In genomic region chr5:114639645-114639957, GRCm38 (mm10) we compare ENCODE assay signal across 8 mouse cellular contexts. TPM values are rescaled to one million over a fixed set of nuclear protein-coding genes. Genes with fewer than 3 reads are reported as not detected.
A peak's percentile ranks its signal among the peaks of the same experiment; 100 is the strongest.
DNase-seq lines count a peak whose midpoint lies in the region; ATAC-seq and TF ChIP-seq lines count a peak whose summit lies in the region.

No protein-coding gene starts in this region.

- ATAC-seq in kidney, embryonic 16.5 days (ENCODE audit: low FRiP score, low TSS enrichment): peak; percentile 64
- peak; percentile 33; the same call in 1 of the 2 replicates for ATAC-seq in erythroid progenitor cell, adult 5-6 weeks (replicated peaks; ENCODE audit: low FRiP score, poor library complexity, severe bottlenecking)
- peak; percentile 55 for ATAC-seq in intestine, embryonic 15.5 days
- ATAC-seq in neural tube, embryonic 12.5 days (ENCODE audit: low FRiP score, low read depth): peak; percentile 37; the same call in 1 of the 2 replicates

- no peaks in the 10 kb centered on the region for H3K9me3 ChIP-seq in kidney, embryonic 16.5 days (ENCODE audit: low read length)
- H3K9me3 ChIP-seq in intestine, embryonic 15.5 days: no peaks in the 10 kb centered on the region
- H3K9me3 ChIP-seq in neural tube, embryonic 12.5 days: no peaks in the 10 kb centered on the region

- H3K9ac ChIP-seq in kidney, embryonic 16.5 days (replicated peaks; ENCODE audit: low read length): no peak overlapping the region
- H3K9ac ChIP-seq in intestine, embryonic 15.5 days: no peak overlapping the region
- H3K9ac ChIP-seq in neural tube, embryonic 12.5 days: no peak overlapping the region

- TF ChIP-seq POLR2A in kidney, adult 2 months (IDR thresholded peaks at IDR 0.05; ENCODE audit: low read depth, low read length): no peak

- H3K4me3 ChIP-seq in kidney, embryonic 16.5 days (ENCODE audit: low read length): 0 out of 2 replicates have a peak overlapping the region, but pooled peaks have one; percentile 10
- H3K4me3 ChIP-seq in kidney, adult 2 months (ENCODE audit: insufficient read depth, low read depth, low read length): no peak overlapping the region
- H3K4me3 ChIP-seq in intestine, embryonic 15.5 days (replicated peaks): no peak overlapping the region
- no peak overlapping the region for H3K4me3 ChIP-seq in neural tube, embryonic 12.5 days

- no peak for TF ChIP-seq CTCF in kidney, adult 2 months (conservative IDR thresholded peaks at IDR 0.05; ENCODE audit: insufficient read depth, insufficient read length, low read depth, low read length)

- peaks cover 9% of the 10 kb centered on the region for H3K4me1 ChIP-seq in kidney, embryonic 16.5 days (ENCODE audit: insufficient read depth, low read length)
- H3K4me1 ChIP-seq in kidney, adult 2 months (ENCODE audit: control insufficient read depth, insufficient read depth, low read length): no peaks in the 10 kb centered on the region
- H3K4me1 ChIP-seq in intestine, embryonic 15.5 days (replicated peaks): peaks cover 4% of the 10 kb centered on the region
- peaks cover 7% of the 10 kb centered on the region for H3K4me1 ChIP-seq in neural tube, embryonic 12.5 days

- no peak for DNase-seq in kidney, adult 2 months
- no peak for DNase-seq in gastrocnemius, postnatal 36 days
- no peak for DNase-seq in spleen, adult 12 weeks (ENCODE audit: low spot score)
- DNase-seq in left cerebral cortex, adult 11 months (ENCODE audit: low spot score): no peak

- peaks cover 7% of the 10 kb centered on the region for H3K27me3 ChIP-seq in kidney, embryonic 16.5 days (ENCODE audit: insufficient read depth, low read length)
- no peaks in the 10 kb centered on the region for H3K27me3 ChIP-seq in kidney, adult 2 months (replicated peaks; ENCODE audit: control insufficient read depth, insufficient read depth, low read length)
- peaks cover 5% of the 10 kb centered on the region; the same call in 1 of the 2 replicates for H3K27me3 ChIP-seq in intestine, embryonic 15.5 days (replicated peaks)
- peaks cover 6% of the 10 kb centered on the region; the same call in 1 of the 2 replicates for H3K27me3 ChIP-seq in neural tube, embryonic 12.5 days (replicated peaks)

- intact Hi-C loops in gastrocnemius, postnatal 36 days (cut with DNase I): no loop called here

- 22% methylated on average over 7 of the region's 7 CpGs for WGBS in kidney, embryonic 16.5 days
- WGBS in kidney, adult 2 months: 25% methylated on average over 7 of the region's 7 CpGs
- WGBS in intestine, embryonic 15.5 days: 22% methylated on average over 7 of the region's 7 CpGs
- WGBS in neural tube, embryonic 12.5 days: 35% methylated on average over 7 of the region's 7 CpGs

- peak overlapping the region; percentile 45 for H3K4me2 ChIP-seq in kidney, embryonic 16.5 days (replicated peaks; ENCODE audit: low read depth, low read length)
- H3K4me2 ChIP-seq in intestine, embryonic 15.5 days (replicated peaks): peak overlapping the region; percentile 57
- H3K4me2 ChIP-seq in neural tube, embryonic 12.5 days (replicated peaks): peak overlapping the region; percentile 50

- H3K27ac ChIP-seq in kidney, embryonic 16.5 days (ENCODE audit: low read length): no peak overlapping the region
- H3K27ac ChIP-seq in kidney, adult 2 months (ENCODE audit: insufficient read depth, low read depth, low read length): no peak overlapping the region
- no peak overlapping the region for H3K27ac ChIP-seq in intestine, embryonic 15.5 days
- no peak overlapping the region for H3K27ac ChIP-seq in neural tube, embryonic 12.5 days

- H3K36me3 ChIP-seq in kidney, embryonic 16.5 days (ENCODE audit: insufficient read depth, low read length): no peaks in the 10 kb centered on the region
- no peaks in the 10 kb centered on the region for H3K36me3 ChIP-seq in kidney, adult 2 months (ENCODE audit: control insufficient read depth, insufficient read depth, low read length)
- no peaks in the 10 kb centered on the region for H3K36me3 ChIP-seq in intestine, embryonic 15.5 days
- H3K36me3 ChIP-seq in neural tube, embryonic 12.5 days: no peaks in the 10 kb centered on the region

RNA-seq across cellular contexts. Expression of gene Trpv4, which starts 18.6 kb away (rescaled TPM):
- polyA plus RNA-seq in kidney, embryonic 16.5 days (2015; fragmentation: Nextera tagmentation; extraction: Ambion mirVana): 33.4 and 33.6 TPM in 2 replicates
- polyA plus RNA-seq in kidney, adult 2 months (2012; rRNA removed): 127 and 164 TPM in 2 replicates
- not detected in 2 replicates for total RNA-seq in erythroid progenitor cell, adult 5-6 weeks (2015; ENCODE audit: low replicate concordance)
- total RNA-seq in erythroid progenitor cell, adult 5-6 weeks (2017; ENCODE audit: low replicate concordance): 1.5 TPM in 1 of 2 replicates, not detected in the other
- 0.92 and 1.0 TPM in 2 replicates for polyA plus RNA-seq in intestine, embryonic 15.5 days (2015; fragmentation: Nextera tagmentation; extraction: Ambion mirVana)
- polyA plus RNA-seq in neural tube, embryonic 12.5 days (2016; fragmentation: Nextera tagmentation; extraction: Ambion mirVana): 0.95 and 1.1 TPM in 2 replicates
- 1 to 10 TPM in 1 of 2 experiments, under 1 TPM in 1; 0.87 to 2.1 TPM for total RNA-seq in gastrocnemius, postnatal 36 days (2021)

RNA-seq across cellular contexts. Expression of gene Gltp, which starts 51.2 kb away (rescaled TPM):
- 86.0 and 89.6 TPM in 2 replicates for polyA plus RNA-seq in kidney, embryonic 16.5 days (2015; fragmentation: Nextera tagmentation; extraction: Ambion mirVana)
- polyA plus RNA-seq in kidney, adult 2 months (2012; rRNA removed): 89.1 and 95.7 TPM in 2 replicates
- 103 and 104 TPM in 2 replicates for total RNA-seq in erythroid progenitor cell, adult 5-6 weeks (2015; ENCODE audit: low replicate concordance)
- total RNA-seq in erythroid progenitor cell, adult 5-6 weeks (2017; ENCODE audit: low replicate concordance): 42.0 and 54.4 TPM in 2 replicates
- polyA plus RNA-seq in intestine, embryonic 15.5 days (2015; fragmentation: Nextera tagmentation; extraction: Ambion mirVana): 99.7 and 103 TPM in 2 replicates
- polyA plus RNA-seq in neural tube, embryonic 12.5 days (2016; fragmentation: Nextera tagmentation; extraction: Ambion mirVana): 58.6 and 61.0 TPM in 2 replicates
- 1 to 10 TPM; 7.3 to 7.9 TPM for total RNA-seq in gastrocnemius, postnatal 36 days (2021)

Comparison
In these comparisons a context has a peak if more than half of its experiments do, and no peak if none do; other contexts are left out.
1. RNA of gene Trpv4, which starts 18.6 kb away (polyA plus RNA-seq): 127 to 164 TPM in kidney, adult 2 months and 33.4 to 33.6 TPM in kidney, embryonic 16.5 days; 0.95 to 1.1 TPM in neural tube, embryonic 12.5 days and 0.92 to 1.0 TPM in intestine, embryonic 15.5 days; every median in the first group is over 10 times any median in the second.
2. Peak in every context shown above with its lines, with median percentiles within 50 percentile points of each other: ATAC-seq and H3K4me2 ChIP-seq.